In genomic region chr9:65828511-65828910, GRCm38 (mm10) we compare ENCODE assay signal across 8 mouse cellular contexts. TPM values are rescaled to one million over a fixed set of nuclear protein-coding genes. Genes with fewer than 3 reads are reported as not detected.
DNase-seq lines count a peak whose midpoint lies in the region; ATAC-seq lines count a peak whose summit lies in the region.

No protein-coding gene starts in this region.

- 48% methylated on average over 3 of the region's 3 CpGs for WGBS in hindbrain, embryonic 15.5 days
- WGBS in midbrain, embryonic 10.5 days: 55% methylated on average over 3 of the region's 3 CpGs

- peak overlapping the region; percentile 62 for H3K4me2 ChIP-seq in hindbrain, embryonic 15.5 days

- H3K4me1 ChIP-seq in hindbrain, embryonic 15.5 days (replicated peaks): peaks cover 47% of the 10 kb centered on the region
- H3K4me1 ChIP-seq in midbrain, embryonic 10.5 days: peaks cover 84% of the 10 kb centered on the region

- H3K27ac ChIP-seq in hindbrain, embryonic 15.5 days (replicated peaks): no peak overlapping the region
- peak overlapping the region; percentile 99 for H3K27ac ChIP-seq in midbrain, embryonic 10.5 days (replicated peaks)

- peak overlapping the region; percentile 64; the same call in 1 of the 2 replicates for H3K4me3 ChIP-seq in hindbrain, embryonic 15.5 days
- H3K4me3 ChIP-seq in midbrain, embryonic 10.5 days: peak overlapping the region; percentile 92

- no peak overlapping the region for H3K9ac ChIP-seq in hindbrain, embryonic 15.5 days

- H3K9me3 ChIP-seq in hindbrain, embryonic 15.5 days: no peaks in the 10 kb centered on the region
- no peaks in the 10 kb centered on the region for H3K9me3 ChIP-seq in midbrain, embryonic 10.5 days (replicated peaks)

- DNase-seq in adrenal gland, adult (ENCODE audit: inconsistent age in 2 of 2, low spot score in 1 of 2): peak; percentile 17 to 74
- DNase-seq in adrenal gland, postnatal 14 days: no peak
- DNase-seq in Muller cell, postnatal 12 days (ENCODE audit: inconsistent ontology term): peak; percentile 53
- DNase-seq in midbrain, embryonic 10.5 days (ENCODE audit: low spot score): no peak
- no peak for DNase-seq in testis, postnatal 10 days (ENCODE audit: low spot score)
- no peak for DNase-seq in spleen, postnatal 36 days (ENCODE audit: low spot score in 2 of 2)

- ATAC-seq in hindbrain, embryonic 15.5 days (ENCODE audit: low FRiP score, low read depth): no peak
- ATAC-seq in frontal cortex, adult (ENCODE audit: low TSS enrichment): no peak

- H3K36me3 ChIP-seq in hindbrain, embryonic 15.5 days: no peaks in the 10 kb centered on the region
- no peaks in the 10 kb centered on the region for H3K36me3 ChIP-seq in midbrain, embryonic 10.5 days

- no peaks in the 10 kb centered on the region for H3K27me3 ChIP-seq in hindbrain, embryonic 15.5 days
- 0 out of 2 replicates have a peak, but pooled peaks cover 8% of the 10 kb centered on the region for H3K27me3 ChIP-seq in midbrain, embryonic 10.5 days (ENCODE audit: low read depth, poor library complexity, severe bottlenecking)

RNA-seq across cellular contexts. Expression of gene Zfp609, which starts 1.1 kb away (rescaled TPM):
- 35.8 and 36.4 TPM in 2 replicates for total RNA-seq in adrenal gland, postnatal 14 days (2021)
- polyA plus RNA-seq in hindbrain, embryonic 15.5 days (2015; fragmentation: Nextera tagmentation; extraction: Ambion mirVana): 7.7 and 8.5 TPM in 2 replicates
- polyA plus RNA-seq in midbrain, embryonic 10.5 days (2016; fragmentation: Nextera tagmentation; extraction: Ambion mirVana): 6.4 and 7.3 TPM in 2 replicates

Comparison
In these comparisons a context has a peak if more than half of its experiments do, and no peak if none do; other contexts are left out.
1. DNase-seq: peak in adrenal gland, adult (2 of 2) and Muller cell, postnatal 12 days (single experiment); none in adrenal gland, postnatal 14 days (single experiment), midbrain, embryonic 10.5 days (single experiment), testis, postnatal 10 days (single experiment) and spleen, postnatal 36 days (0 of 2).